Mouse (Mus musculus): ENCODE measurements around the gene Nufip2.

GRCm38 (mm10) chr11:77648878-77649277 lies 37.1 kb upstream of the Nufip2 start:
- no peak for TF ChIP-seq POLR2A (IDR thresholded peaks at IDR 0.05; ENCODE audit: insufficient read length, low read depth)
- no peak for TF ChIP-seq CEBPB (IDR thresholded peaks at IDR 0.05; ENCODE audit: insufficient read depth, poor library complexity, severe bottlenecking)
- no peak for TF ChIP-seq USF1 (IDR thresholded peaks at IDR 0.05; ENCODE audit: low read depth)
- no peak for TF ChIP-seq POLR2AphosphoS2 (IDR thresholded peaks at IDR 0.05; ENCODE audit: insufficient read length, low read depth)
- no peak for TF ChIP-seq TCF12 (IDR thresholded peaks at IDR 0.05; ENCODE audit: insufficient read depth, poor library complexity, severe bottlenecking)
